Mouse (Mus musculus) brown adipose tissue, adult 24 weeks (tissue): Measurements from ENCODE around the gene Aip. TPM values are rescaled to one million over a fixed set of nuclear protein-coding genes. Genes with fewer than 3 reads are reported as not detected.

Source experiments
- H3K27ac ChIP-seq: fragments of 200-500 bp; replicated peaks from 2 replicates; pipeline ENCODE4 v1.5.1; 2012; ENCODE audit warnings: low read depth, mild to moderate bottlenecking, low read length
- H3K4me1 ChIP-seq: fragments of 200-500 bp; 2 replicates; pipeline ENCODE4 v1.6.1; 2012; ENCODE audit warnings: low read length, mixed read lengths; ENCODE audit not compliant: control insufficient read depth, insufficient read depth, insufficient read length
- H3K4me3 ChIP-seq: fragments of 200-500 bp; 2 replicates; pipeline ENCODE4 v1.5.1; 2012; ENCODE audit warnings: low read depth, mild to moderate bottlenecking, low read length, moderate library complexity; ENCODE audit not compliant: insufficient read depth
- polyA plus RNA-seq: library from polyadenylated mRNA; stranded (reverse); fragments of >200 nt; gene quantifications from 2 replicates; pipeline ENCODE4 v1.2.4, GENCODE M21; 2012; ENCODE audit not compliant: missing spikeins, insufficient read depth, insufficient read length

Gene Aip
- polyA plus RNA-seq, 1 experiment: 65.2 TPM

- Histone ChIP-seq H3K4me1 (peaks cover 5% of the 10 kb centered on the region), H3K4me3 (no peak overlapping the region), H3K27ac (no peak overlapping the region)
These were observed 30.5 kb upstream of the Aip start for GRCm38 (mm10) chr19:4156073-4156579.

- no peak overlapping the region for H3K27ac ChIP-seq
- H3K4me1 ChIP-seq: peaks cover 5% of the 10 kb centered on the region
- H3K4me3 ChIP-seq: no peak overlapping the region
These were observed 29.8 kb upstream of the Aip start for GRCm38 (mm10) chr19:4155223-4156072.

DNA sequence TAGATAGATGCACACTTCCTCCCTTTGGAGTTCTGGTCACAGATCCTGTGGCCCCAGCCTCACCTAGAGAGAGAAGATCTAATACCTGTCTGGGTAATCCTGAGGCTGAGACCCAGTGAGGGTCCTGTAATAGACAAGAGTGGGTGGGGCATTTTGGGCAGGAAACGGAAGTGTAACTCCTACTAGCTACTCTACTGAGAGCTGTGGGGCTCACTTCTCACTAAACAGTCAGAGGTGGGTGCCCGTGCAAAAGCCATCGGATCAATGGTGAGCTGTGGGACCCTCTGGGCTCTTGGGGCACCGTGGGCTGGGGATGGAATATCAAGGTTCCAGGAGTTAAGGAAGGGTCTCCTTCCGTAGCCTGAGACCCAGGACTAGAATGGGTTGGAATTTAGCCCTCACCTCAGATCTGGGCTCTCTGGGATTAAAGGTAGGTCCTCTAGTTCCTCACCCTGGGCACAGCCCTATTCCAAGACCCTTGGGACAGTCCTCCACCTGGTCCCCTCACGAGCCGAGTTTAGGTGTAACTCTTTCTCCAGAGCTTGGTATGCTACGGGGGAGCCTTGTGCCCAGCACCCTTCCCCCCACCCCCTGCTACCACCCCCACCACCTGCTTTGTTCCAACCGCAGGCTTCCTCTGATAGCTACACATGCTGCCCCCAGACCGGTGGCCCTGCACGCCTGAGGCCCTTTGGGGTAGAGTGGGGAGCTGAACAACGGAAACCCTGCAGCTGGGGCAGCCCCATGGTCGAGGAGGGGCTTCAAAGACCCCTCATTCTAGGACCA, 29.0 kb upstream of the Aip start:
- peaks cover 10% of the 10 kb centered on the region for H3K4me1 ChIP-seq
- H3K27ac ChIP-seq: no peak overlapping the region
- H3K4me3 ChIP-seq: 0 out of 2 replicates have a peak overlapping the region, but pooled peaks have one; percentile 2

DNA sequence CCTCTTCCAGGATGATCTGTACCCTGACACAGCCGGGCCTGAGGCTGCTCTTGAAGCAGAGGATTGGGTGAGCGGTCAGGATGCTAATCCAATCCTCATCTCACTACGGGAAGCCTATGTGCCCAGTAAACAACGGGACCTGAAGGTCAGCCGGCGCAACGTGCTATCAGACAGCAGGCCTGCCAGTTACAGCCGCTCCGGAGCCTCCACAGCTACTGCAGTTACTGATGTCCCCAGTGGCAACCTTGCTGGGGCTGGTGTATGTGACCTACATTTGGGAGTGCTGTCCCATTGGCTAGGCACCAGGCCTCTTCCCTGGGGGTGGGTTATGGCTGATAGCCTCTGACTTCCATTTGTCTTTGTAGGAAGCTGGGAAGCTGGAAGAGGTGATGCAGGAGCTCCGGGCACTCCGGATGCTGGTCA, 27.6 kb upstream of the Aip start, which contains the start of gene Ptprcap:
TSS of gene Ptprcap (plus strand) at position 373 of the 423 bp plus-strand sequence.
- Histone ChIP-seq H3K4me3 (0 out of 2 replicates have a peak within 1 kb of the TSS, but pooled peaks have one; percentile 2), H3K27ac (no peak within 1 kb of the TSS)

DNA sequence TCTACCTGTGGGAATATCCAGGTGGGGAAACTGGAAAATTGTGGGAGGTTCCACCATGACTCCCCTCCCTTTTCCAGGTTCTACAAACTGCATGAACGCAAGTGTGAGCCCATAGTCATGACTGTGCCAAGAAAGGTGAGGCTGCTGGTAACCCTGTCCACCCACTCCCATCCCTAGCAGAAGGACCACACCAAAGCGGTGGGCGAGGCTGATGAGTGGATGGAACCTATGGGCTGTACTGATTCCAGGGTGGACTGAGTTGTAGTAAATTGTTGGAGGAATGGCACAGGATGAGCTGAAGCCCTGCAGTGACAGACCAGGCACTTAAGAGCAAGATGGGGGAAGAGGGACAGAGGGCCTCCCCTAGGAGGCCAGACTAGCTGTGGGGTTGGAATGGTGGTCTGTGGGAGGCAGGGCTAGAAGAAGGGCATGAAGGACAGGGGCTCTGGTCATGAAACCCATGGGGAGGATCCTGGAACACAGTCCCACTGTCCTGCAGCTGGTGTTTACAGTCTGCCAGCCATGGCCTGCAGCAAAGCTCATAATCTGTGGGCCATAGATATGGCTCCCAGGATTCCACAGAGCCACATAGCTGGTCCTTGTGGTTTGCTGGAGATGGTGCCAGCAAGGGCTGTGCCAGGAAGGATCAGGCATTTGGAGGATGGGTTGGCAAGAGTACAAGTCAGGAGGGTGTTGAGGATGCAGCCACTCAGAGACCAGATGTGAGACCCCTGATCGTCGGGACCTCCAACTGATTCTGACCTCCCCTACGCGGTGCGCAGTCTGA, 27.0 kb upstream of the Aip start:
- H3K4me1 ChIP-seq: peaks cover 20% of the 10 kb centered on the region

More for the DNA sequence above, 27.6 kb upstream of the Aip start, which contains the start of gene Ptprcap:
- H3K4me1 ChIP-seq: peaks cover 15% of the 10 kb centered on the region

GRCm38 (mm10) chr19:4151898-4152297, 26.2 kb upstream of the Aip start:
- Histone ChIP-seq H3K4me3 (no peak overlapping the region), H3K27ac (no peak overlapping the region), H3K4me1 (peaks cover 26% of the 10 kb centered on the region)

More for the DNA sequence above, 27.0 kb upstream of the Aip start:
- H3K4me3 ChIP-seq: no peak overlapping the region
- H3K27ac ChIP-seq: no peak overlapping the region

GRCm38 (mm10) chr19:4151488-4151860, 25.8 kb upstream of the Aip start:
- Histone ChIP-seq H3K27ac (no peak overlapping the region), H3K4me3 (no peak overlapping the region), H3K4me1 (peaks cover 28% of the 10 kb centered on the region)

GRCm38 (mm10) chr19:4150567-4151487, 25.2 kb upstream of the Aip start:
- no peak overlapping the region for H3K27ac ChIP-seq
- H3K4me1 ChIP-seq: peaks cover 31% of the 10 kb centered on the region
- no peak overlapping the region for H3K4me3 ChIP-seq

GRCm38 (mm10) chr19:4149764-4150461, 24.3 kb upstream of the Aip start:
- no peak overlapping the region for H3K27ac ChIP-seq
- H3K4me3 ChIP-seq: peak overlapping the region; percentile 80
- H3K4me1 ChIP-seq: peaks cover 36% of the 10 kb centered on the region

DNA sequence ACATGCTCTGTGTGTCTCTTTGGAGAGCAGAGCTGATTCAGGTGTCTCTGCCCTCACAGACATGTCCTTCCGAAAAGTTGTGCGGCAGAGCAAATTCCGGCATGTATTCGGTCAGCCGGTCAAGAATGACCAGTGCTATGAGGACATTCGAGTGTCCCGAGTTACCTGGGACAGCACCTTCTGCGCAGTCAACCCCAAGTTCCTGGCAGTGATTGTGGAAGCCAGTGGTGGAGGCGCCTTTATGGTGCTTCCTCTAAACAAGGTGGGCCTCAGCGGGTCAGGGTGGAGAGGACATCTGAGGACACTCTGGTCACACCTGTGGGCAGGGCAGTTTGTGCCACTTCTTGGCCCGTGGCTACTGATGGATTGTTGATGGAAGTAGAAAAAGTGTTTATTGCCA, 23.6 kb upstream of the Aip start:
- peak overlapping the region; percentile 80 for H3K4me3 ChIP-seq
- peak overlapping the region; percentile 71; the same call in 1 of the 2 replicates for H3K27ac ChIP-seq

DNA sequence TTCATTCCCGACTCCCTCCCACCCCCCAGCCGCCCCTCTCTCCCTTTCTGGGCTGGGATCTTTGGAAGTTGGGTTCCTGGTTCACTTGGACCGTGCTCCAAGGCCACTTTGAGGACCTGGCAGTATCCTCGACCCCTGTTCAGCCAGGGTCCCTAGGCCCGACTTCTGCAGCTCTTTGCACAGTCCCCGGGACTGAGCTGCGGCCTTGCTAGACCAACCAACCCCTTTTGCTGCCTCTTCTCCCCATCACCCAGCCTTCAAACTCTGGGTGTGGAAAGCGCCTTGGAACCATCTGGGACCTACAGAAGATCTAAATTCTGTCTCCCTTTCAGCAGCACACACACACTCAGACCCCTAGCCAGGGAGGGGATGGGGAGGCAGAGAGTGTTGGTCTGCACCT, 23.2 kb upstream of the Aip start:
- Histone ChIP-seq H3K27ac (peak overlapping the region; percentile 71), H3K4me1 (peaks cover 47% of the 10 kb centered on the region), H3K4me3 (peak overlapping the region; percentile 80)

More for the DNA sequence above, 23.6 kb upstream of the Aip start:
- peaks cover 42% of the 10 kb centered on the region for H3K4me1 ChIP-seq

DNA sequence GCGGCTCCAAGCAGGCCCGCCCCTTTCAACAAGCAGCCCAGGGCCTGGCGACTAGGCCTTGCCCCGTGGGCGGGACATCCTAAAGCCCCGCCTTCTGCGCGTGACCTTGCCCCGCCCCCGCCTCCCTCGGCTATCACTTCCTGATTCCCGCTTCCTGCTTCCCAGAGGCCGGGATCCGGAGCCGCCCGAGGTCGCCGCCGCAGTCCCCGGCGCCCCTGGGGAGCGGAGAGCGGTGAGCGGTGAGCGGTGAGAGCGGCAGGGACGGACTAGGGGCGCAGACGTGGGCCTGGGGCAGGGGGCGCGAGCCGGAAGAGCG, 22.8 kb upstream of the Aip start, which contains the start of gene Coro1b:
TSS of gene Coro1b (plus strand) at position 129 of the 316 bp plus-strand sequence.
- peak within 1 kb of the TSS; percentile 80 for H3K4me3 ChIP-seq
- H3K4me1 ChIP-seq: peaks cover 51% of the 10 kb centered on the region
- H3K27ac ChIP-seq: peak within 1 kb of the TSS; percentile 76

- Histone ChIP-seq H3K27ac (peak overlapping the region; percentile 76), H3K4me1 (peaks cover 50% of the 10 kb centered on the region), H3K4me3 (peak overlapping the region; percentile 32)
These were observed 22.3 kb upstream of the Aip start for GRCm38 (mm10) chr19:4147782-4148490.
